Mouse (Mus musculus): ENCODE measurements at regions not wholly inside any gene's neighbourhood (a gene's known extent, or its start where the extent isn't known, plus 50 kb on each side); places are given as distances from the start of the nearest gene placed in this dataset.

DNA sequence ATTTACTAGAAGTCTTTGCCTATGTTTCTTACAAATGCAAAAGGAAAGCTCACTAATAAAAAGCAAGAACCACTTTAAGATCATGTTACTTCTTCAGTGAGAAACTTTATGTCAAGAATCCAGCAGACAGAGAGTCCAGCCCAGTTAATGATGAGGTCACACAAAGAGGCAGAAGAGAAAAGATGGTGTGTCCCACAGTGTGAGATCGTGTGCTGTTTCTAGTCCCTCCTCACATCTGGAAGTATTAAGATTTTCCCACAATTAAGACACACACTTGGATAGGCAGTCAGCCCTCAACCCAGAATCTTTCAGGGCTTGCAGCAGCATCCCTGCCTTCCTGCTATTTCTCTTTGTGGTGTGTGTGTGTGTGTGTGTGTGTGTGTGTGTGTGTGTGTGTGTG is 118.7 kb upstream of the Spin1 start:
- H3K4me3 ChIP-seq, result no peak overlapping the region
- H3K27me3 ChIP-seq (ENCODE audit: control insufficient read depth, insufficient read depth, insufficient read length), result no peaks in the 10 kb centered on the region
- no peaks in the 10 kb centered on the region for H3K79me2 ChIP-seq (ENCODE audit: control insufficient read depth, insufficient read depth)
- no peak overlapping the region for H3ac ChIP-seq (ENCODE audit: control insufficient read depth, insufficient read length)
- H3K4me2 ChIP-seq (ENCODE audit: low read depth), result peak overlapping the region; percentile 22
- H3K36me3 ChIP-seq (ENCODE audit: control insufficient read depth, insufficient read depth), result no peaks in the 10 kb centered on the region
- TF ChIP-seq MAX (IDR thresholded peaks at IDR 0.05; ENCODE audit: low read depth) (no peak), E2F4 (IDR thresholded peaks at IDR 0.05; ENCODE audit: insufficient read depth) (no peak), MYOD1 (IDR thresholded peaks at IDR 0.05; ENCODE audit: control insufficient read depth in 1 of 3, insufficient read length in 2 of 3, low read depth in 2 of 3) (no peak), USF1 (IDR thresholded peaks at IDR 0.05; ENCODE audit: low read depth) (no peak), CEBPB (IDR thresholded peaks at IDR 0.05; ENCODE audit: insufficient read depth, poor library complexity, severe bottlenecking) (no peak), POLR2AphosphoS2 (IDR thresholded peaks at IDR 0.05; ENCODE audit: insufficient read length, low read depth) (no peak), TCF12 (IDR thresholded peaks at IDR 0.05; ENCODE audit: insufficient read depth, poor library complexity, severe bottlenecking) (no peak), MYOG (IDR thresholded peaks at IDR 0.05; ENCODE audit: control insufficient read depth in 1 of 3, insufficient read depth in 1 of 3, insufficient read length in 2 of 3, low read depth in 2 of 3) (no peak), SRF (IDR thresholded peaks at IDR 0.05; ENCODE audit: control insufficient read depth, insufficient read length, low read depth) (no peak), POLR2A (IDR thresholded peaks at IDR 0.05; ENCODE audit: insufficient read length, low read depth) (no peak), REST (IDR thresholded peaks at IDR 0.05; ENCODE audit: insufficient read depth, insufficient read length) (no peak), TCF3 (IDR thresholded peaks at IDR 0.05; ENCODE audit: insufficient read length, low read depth) (no peak)

DNA sequence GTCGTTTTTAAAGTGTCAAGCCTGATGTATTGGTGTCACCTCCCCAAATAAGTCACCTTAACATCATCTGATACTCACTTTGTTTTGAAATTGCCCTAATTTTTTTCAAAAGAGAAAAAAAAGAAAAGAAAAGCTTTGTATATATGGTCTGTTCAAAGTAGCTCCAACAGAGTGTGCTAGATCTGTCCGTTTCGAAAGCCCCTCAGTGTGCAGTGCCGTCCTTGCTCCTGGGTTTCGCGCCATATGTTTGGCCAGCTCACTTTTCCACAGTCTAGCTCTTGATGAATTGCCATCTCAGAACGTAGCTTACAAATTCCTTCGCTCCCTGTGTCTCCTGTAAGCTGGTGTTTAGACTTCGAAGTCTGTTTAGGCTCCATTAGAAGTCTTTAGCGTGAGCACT is 117.7 kb upstream of the Spin1 start:
- TF ChIP-seq POLR2AphosphoS2 (IDR thresholded peaks at IDR 0.05; ENCODE audit: insufficient read length, low read depth) (no peak), REST (IDR thresholded peaks at IDR 0.05; ENCODE audit: insufficient read depth, insufficient read length) (no peak), USF1 (IDR thresholded peaks at IDR 0.05; ENCODE audit: low read depth) (no peak), SRF (IDR thresholded peaks at IDR 0.05; ENCODE audit: control insufficient read depth, insufficient read length, low read depth) (no peak), TCF12 (IDR thresholded peaks at IDR 0.05; ENCODE audit: insufficient read depth, poor library complexity, severe bottlenecking) (no peak), MYOG (IDR thresholded peaks at IDR 0.05; ENCODE audit: control insufficient read depth in 1 of 3, insufficient read depth in 1 of 3, insufficient read length in 2 of 3, low read depth in 2 of 3) (no peak), POLR2A (IDR thresholded peaks at IDR 0.05; ENCODE audit: insufficient read length, low read depth) (no peak), E2F4 (IDR thresholded peaks at IDR 0.05; ENCODE audit: insufficient read depth) (no peak), MYOD1 (IDR thresholded peaks at IDR 0.05; ENCODE audit: control insufficient read depth in 1 of 3, insufficient read length in 2 of 3, low read depth in 2 of 3) (no peak), MAX (IDR thresholded peaks at IDR 0.05; ENCODE audit: low read depth) (no peak), CEBPB (IDR thresholded peaks at IDR 0.05; ENCODE audit: insufficient read depth, poor library complexity, severe bottlenecking) (no peak), TCF3 (IDR thresholded peaks at IDR 0.05; ENCODE audit: insufficient read length, low read depth) (no peak)
- Histone ChIP-seq H3K4me2 (ENCODE audit: low read depth) (no peak overlapping the region), H3K36me3 (ENCODE audit: control insufficient read depth, insufficient read depth) (no peaks in the 10 kb centered on the region), H3ac (ENCODE audit: control insufficient read depth, insufficient read length) (no peak overlapping the region), H3K79me2 (ENCODE audit: control insufficient read depth, insufficient read depth) (no peaks in the 10 kb centered on the region), H3K4me3 (no peak overlapping the region), H3K27me3 (ENCODE audit: control insufficient read depth, insufficient read depth, insufficient read length) (no peaks in the 10 kb centered on the region)

DNA sequence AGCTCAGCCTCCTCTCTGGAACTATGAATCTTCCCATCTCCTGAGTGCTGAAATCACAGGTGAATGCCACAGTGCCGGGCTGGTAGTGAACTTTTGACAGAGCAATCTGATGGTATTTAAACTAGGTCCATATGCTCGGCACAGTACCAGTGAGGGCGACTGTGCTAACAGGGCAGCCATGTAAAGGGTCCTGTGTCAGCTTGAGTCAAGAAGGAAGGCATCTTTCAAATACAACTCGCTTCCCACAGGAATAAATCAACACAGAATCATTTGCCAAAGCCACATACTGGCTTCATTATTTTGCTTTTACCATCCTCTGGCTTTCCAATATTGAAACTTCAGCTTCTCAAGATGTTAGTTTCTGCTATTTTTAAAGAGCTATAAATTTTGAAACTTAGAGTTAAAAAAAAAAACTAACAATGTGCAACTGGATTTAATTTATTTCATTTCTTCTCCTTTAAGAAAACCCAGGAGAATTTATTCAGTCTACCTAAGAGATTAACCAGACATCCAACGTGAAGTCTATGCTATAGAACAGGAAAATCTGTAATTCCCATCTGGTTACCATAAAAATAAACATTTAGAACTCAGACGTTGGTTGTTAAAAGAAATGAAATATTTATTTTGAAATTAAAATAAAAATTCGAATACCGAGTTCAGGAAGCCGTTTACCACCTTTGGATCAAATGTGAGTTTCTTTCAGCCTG is 108.8 kb upstream of the Spin1 start:
- Histone ChIP-seq H3ac (ENCODE audit: control insufficient read depth, insufficient read length) (no peak overlapping the region), H3K79me2 (ENCODE audit: control insufficient read depth, insufficient read depth) (no peaks in the 10 kb centered on the region), H3K27me3 (ENCODE audit: control insufficient read depth, insufficient read depth, insufficient read length) (no peaks in the 10 kb centered on the region), H3K4me3 (no peak overlapping the region), H3K36me3 (ENCODE audit: control insufficient read depth, insufficient read depth) (no peaks in the 10 kb centered on the region), H3K4me2 (ENCODE audit: low read depth) (no peak overlapping the region)
- TF ChIP-seq POLR2AphosphoS2 (IDR thresholded peaks at IDR 0.05; ENCODE audit: insufficient read length, low read depth) (no peak), MYOD1 (IDR thresholded peaks at IDR 0.05; ENCODE audit: control insufficient read depth in 1 of 3, insufficient read length in 2 of 3, low read depth in 2 of 3) (no peak), POLR2A (IDR thresholded peaks at IDR 0.05; ENCODE audit: insufficient read length, low read depth) (no peak), MYOG (IDR thresholded peaks at IDR 0.05; ENCODE audit: control insufficient read depth in 1 of 3, insufficient read depth in 1 of 3, insufficient read length in 2 of 3, low read depth in 2 of 3) (no peak), USF1 (IDR thresholded peaks at IDR 0.05; ENCODE audit: low read depth) (no peak), REST (IDR thresholded peaks at IDR 0.05; ENCODE audit: insufficient read depth, insufficient read length) (no peak), TCF12 (IDR thresholded peaks at IDR 0.05; ENCODE audit: insufficient read depth, poor library complexity, severe bottlenecking) (no peak), E2F4 (IDR thresholded peaks at IDR 0.05; ENCODE audit: insufficient read depth) (no peak), MAX (IDR thresholded peaks at IDR 0.05; ENCODE audit: low read depth) (no peak)

DNA sequence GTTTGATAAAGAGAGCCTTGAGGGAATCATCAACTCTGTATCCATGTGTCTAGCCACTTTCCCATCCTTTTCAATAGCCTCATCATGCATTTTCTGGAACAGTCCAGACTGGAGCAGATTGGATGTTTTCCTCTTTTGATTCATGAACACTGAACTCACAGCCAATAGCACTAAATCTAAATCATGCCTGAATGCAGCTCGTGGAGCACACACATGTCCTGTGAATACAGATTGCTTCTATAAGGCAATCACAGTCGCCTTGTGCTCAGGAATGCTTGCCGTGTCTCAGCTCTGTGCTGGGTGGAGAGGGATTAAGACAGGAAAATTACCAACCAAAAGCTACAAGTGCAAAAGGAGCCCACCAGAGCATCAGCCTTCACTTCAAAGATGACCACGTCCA is 100.9 kb upstream of the Spin1 start:
- H3K27me3 ChIP-seq (ENCODE audit: control insufficient read depth, insufficient read depth, insufficient read length), result no peaks in the 10 kb centered on the region
- H3K4me3 ChIP-seq, result no peak overlapping the region
- H3K4me2 ChIP-seq (ENCODE audit: low read depth), result no peak overlapping the region
- TF ChIP-seq MAX (IDR thresholded peaks at IDR 0.05; ENCODE audit: low read depth) (no peak), POLR2A (IDR thresholded peaks at IDR 0.05; ENCODE audit: insufficient read length, low read depth) (no peak), TCF3 (IDR thresholded peaks at IDR 0.05; ENCODE audit: insufficient read length, low read depth) (no peak), MYOD1 (IDR thresholded peaks at IDR 0.05; ENCODE audit: control insufficient read depth in 1 of 3, insufficient read length in 2 of 3, low read depth in 2 of 3) (no peak), CEBPB (IDR thresholded peaks at IDR 0.05; ENCODE audit: insufficient read depth, poor library complexity, severe bottlenecking) (no peak), E2F4 (IDR thresholded peaks at IDR 0.05; ENCODE audit: insufficient read depth) (no peak), REST (IDR thresholded peaks at IDR 0.05; ENCODE audit: insufficient read depth, insufficient read length) (no peak), TCF12 (IDR thresholded peaks at IDR 0.05; ENCODE audit: insufficient read depth, poor library complexity, severe bottlenecking) (no peak), USF1 (IDR thresholded peaks at IDR 0.05; ENCODE audit: low read depth) (no peak), MYOG (IDR thresholded peaks at IDR 0.05; ENCODE audit: control insufficient read depth in 1 of 3, insufficient read depth in 1 of 3, insufficient read length in 2 of 3, low read depth in 2 of 3) (no peak), POLR2AphosphoS2 (IDR thresholded peaks at IDR 0.05; ENCODE audit: insufficient read length, low read depth) (no peak), SRF (IDR thresholded peaks at IDR 0.05; ENCODE audit: control insufficient read depth, insufficient read length, low read depth) (no peak)
- no peak overlapping the region for H3ac ChIP-seq (ENCODE audit: control insufficient read depth, insufficient read length)
- no peaks in the 10 kb centered on the region for H3K36me3 ChIP-seq (ENCODE audit: control insufficient read depth, insufficient read depth)
- no peaks in the 10 kb centered on the region for H3K79me2 ChIP-seq (ENCODE audit: control insufficient read depth, insufficient read depth)

Measured in myocyte (in vitro differentiated cells).